Mouse (Mus musculus): Measurements from ENCODE around the gene Trir.

DNA sequence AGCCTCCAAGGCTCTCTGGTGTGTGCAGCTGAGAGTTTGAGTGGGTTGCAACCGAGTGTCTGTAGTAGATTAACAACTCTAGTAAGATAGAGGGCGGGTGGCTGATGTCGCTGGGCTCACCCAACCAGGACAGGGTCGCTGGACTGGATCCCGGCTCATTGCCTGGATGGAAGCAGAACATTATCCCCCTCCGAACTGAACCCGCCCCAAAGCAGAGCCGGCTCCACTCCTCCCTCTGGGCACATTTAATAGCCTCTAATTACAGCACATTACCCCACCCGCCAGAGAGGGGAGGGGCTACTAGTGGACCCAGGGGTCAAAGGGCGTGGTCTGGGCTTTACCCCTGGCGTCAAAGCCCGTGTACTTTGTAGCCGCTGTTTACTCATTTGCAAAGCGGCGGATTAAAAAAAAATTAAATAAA, 37.3 kb upstream of the Trir start:
- TF ChIP-seq POLR2A (IDR thresholded peaks at IDR 0.05; ENCODE audit: insufficient read depth, low read depth, low read length) (no peak), CTCF (IDR thresholded peaks at IDR 0.05; ENCODE audit: insufficient read depth, low read depth, low read length) (no peak)

All from olfactory bulb, adult 2 months (tissue).